Mouse (Mus musculus) CD4-positive, CD25-positive, alpha-beta regulatory T cell, adult 9 weeks (primary cell): ENCODE measurements around the gene Igsf9b. TPM values are rescaled to one million over a fixed set of nuclear protein-coding genes. Genes with fewer than 3 reads are reported as not detected.

Source experiments
- polyA plus RNA-seq: library from polyadenylated mRNA; unstranded; fragments of 100-300 nt; shearing (Covaris generic); gene quantifications from one replicate; pipeline ENCODE4 v1.2.1, GENCODE M21; 2017

Gene Igsf9b
- 1.2 TPM for polyA plus RNA-seq

DNA sequence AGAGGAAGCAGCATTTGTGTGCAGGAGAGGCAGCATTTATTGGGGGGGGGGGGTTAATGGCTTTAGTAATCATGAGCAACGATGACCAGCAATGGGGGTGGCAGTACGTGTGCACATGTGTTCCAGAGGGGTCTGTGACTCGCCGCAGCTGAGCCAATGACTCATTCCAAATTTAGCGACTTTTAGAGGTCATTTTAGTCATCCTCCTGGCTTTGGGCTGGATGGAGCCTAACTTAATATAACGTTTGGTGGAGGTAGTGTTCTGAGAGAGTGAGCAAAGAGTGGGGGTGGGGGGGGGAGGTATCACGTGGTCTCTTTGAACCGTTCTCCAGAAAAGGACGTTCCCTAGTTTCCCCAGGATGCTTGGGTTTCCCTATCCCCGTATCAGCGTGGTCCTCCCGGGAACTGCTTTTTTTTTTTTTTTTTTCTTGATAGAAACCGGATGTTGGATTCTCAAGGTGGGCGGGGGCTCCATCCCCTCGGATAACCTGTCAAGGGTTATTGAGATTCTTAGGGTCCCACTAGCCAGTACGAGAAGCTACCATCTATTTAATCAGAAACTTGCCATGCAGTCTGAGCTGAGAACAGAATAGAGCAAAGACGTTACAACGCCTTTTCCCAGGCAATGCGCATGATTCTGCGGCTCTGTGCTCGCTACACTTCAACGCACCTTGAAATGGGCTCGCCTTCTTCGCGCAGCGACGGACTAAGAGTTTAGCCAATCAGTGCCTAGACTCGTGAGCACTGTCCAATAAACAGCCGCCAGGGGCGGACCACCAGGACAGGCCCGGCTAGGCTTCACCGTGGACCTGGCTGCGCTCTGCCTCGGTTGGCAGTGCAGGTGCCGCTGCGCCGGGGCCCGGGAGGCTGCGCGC is at the start of gene Igsf9b:
TSS of gene Igsf9b (plus strand) at position 794 of the 875 bp plus-strand sequence.

GRCm38 (mm10) chr9:27396500-27396899 is 97.5 kb downstream of the Igsf9b start, which contains the start of gene Spata19:
Spata19 (plus strand) TSS chr9:27396800.

Other genes with a start within 250 kb of the Igsf9b start
- not detected for gene Jam3, start 143.8 kb upstream of the Igsf9b start, polyA plus RNA-seq
- gene Spata19, start 97.6 kb downstream of the Igsf9b start, polyA plus RNA-seq, result not detected